Mouse (Mus musculus) left cerebral cortex, postnatal 4 days (tissue): ENCODE data around the gene Numbl. TPM values are rescaled to one million over a fixed set of nuclear protein-coding genes. Genes with fewer than 3 reads are reported as not detected.
A peak's percentile ranks its signal among the peaks of the same experiment; 100 is the strongest.

Source experiments
- DNase-seq: peaks from one replicate; pipeline ENCODE4 v3.0.0-alpha.2; 2022
- intact Hi-C: fragments of 180-260 bp; cut with DNase I; formaldehyde crosslinking; loops from one replicate; pipeline ENCODE4 v1.15.1; 2025
- total RNA-seq, 2 experiments: library from RNA; stranded (reverse); gene quantifications; 2 replicates each; pipeline ENCODE4 v1.2.3; 2021

The Numbl gene
- total RNA-seq, 2 experiments from 2014 or later: 101 to 104 TPM

DNA sequence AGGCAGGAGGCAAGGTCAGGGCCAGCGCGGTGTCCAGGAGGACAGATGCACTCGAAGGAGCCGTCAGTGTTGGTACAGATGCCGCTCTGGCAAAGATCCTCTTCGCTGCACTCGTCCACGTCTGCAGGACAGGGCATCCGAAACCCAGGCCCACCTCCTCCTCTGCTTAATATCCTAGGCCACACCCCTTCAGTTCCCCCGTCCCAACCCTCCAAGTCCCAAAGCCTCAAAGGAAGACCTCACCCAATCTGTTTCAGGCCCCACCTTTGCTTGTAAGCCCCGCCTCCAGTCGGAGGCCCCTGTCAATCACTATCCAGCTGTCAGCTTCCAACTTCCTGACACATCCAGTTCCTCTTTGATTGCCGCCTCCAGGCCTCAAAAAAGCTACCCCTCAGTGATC lies 64.1 kb downstream of the Numbl start:
- intact Hi-C loops: no loop called here
- no peak for DNase-seq

DNA sequence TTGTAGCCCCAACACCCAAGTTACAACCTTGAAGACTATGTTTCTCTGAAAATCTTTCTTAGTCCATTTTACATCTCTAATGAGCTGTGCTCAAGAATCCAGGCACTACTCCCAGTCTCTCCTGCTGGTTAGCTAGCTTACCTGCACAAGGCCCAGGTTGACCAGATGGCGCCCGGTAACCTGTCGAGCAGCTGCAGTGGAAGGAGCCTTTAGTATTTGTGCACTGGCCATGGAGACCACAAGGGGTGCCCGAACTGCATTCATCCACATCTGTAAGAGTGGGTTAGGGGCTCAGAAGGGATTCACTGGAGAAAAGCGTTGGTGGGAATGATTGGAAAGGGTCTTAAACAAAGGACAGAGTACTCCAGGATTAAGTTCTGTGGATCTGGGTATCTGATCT lies 64.8 kb downstream of the Numbl start:
- intact Hi-C loops: no loop called here
- no peak for DNase-seq

DNA sequence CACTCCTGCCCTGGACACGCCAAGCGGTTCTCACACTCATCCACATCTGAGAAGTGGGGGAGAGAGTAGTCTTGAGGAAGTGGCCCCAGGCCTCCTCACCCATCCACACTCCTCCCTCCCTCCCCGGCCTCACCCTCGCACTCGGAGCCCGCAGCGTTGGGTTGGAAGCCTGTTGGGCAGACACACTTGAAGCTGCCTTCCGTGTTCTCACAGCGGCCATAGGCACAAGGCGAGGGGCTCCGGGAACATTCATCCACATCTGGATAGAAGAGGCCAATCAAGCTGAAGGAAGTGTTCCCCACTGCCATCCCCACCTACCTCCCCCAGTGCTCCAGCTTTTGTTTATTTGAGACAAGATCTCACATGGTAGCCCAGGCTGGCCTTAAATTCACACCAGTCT lies 65.9 kb downstream of the Numbl start:
- no peak for DNase-seq
- intact Hi-C loops: no loop called here

DNA sequence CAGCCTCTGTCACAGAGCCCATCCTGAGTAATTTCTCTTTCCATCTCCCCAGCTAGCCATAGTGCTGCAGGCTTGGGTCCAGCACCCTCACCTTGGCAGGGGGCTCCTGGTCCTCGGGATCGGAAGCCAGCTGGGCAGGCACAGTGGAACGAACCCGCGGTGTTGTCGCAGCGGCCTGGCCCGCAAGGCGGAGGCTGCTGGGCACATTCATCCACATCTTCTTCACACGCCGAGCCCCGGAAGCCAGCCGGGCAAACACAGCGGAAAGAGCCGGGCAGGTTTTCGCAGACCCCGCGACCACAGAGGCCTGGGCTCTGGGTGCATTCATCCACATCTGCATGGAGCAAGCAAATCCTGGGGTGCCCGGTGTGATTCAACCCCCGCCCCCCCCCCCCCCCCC lies 66.7 kb downstream of the Numbl start:
- no peak for DNase-seq
- intact Hi-C loops: no loop called here

DNA sequence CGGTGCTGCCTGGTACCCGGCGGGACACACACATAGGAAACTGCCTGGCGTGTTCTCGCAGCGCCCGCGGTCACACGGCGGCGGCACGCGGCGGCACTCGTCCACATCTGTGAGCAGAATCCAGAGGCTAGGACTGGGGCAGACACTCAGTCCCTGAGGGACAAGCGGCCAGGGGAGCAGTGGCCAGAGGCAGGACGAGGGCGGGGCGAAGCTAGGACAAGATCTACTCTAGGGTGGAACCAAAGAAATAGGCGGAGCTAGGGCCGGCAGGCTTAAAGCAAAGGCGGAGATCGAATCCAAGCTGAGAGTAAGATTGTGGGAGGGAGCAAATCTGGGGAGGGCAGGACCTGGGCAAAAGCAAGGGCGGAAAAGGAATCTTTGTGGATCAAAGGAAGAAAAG lies 67.5 kb downstream of the Numbl start:
- intact Hi-C loops: no loop called here
- DNase-seq: no peak

DNA sequence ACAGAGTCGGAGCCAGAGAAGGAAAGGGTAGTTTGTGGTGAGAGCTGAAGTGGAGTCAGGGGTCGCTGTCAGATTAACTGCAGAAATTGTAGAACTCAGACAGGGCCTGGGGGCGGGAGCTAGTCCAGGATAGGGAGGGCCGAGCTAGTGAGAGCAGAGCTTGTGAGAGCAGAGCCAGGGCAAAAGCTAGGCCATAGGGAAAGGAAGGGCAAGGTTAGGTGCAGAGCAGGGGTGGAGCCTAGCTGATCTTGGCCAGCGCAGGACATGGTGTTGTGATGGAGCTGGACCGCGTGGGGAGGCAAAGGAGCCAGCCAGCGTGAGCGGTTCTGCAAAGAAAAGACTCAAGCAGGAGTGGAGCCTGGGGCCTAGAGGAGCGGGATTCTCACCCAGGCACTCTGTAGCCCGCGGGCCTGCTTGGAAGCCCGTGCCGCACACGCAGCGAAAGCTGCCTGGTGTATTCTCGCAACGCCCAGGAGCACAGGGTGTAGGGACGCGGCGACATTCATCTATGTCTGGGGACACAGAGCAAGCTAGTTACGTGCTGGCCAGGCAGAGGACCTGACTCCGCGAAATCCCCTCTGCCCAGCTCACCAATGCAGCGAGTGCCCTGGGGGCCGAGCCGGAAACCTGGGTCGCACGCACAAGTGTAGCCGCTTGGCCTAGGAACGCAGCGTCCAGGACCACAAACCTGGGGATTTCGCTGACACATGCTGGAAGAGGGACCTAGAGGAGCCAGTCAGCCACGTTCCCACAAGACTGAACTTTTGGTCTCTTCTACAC lies 68.1 kb downstream of the Numbl start:
- no peak for DNase-seq
- intact Hi-C loops: no loop called here

DNA sequence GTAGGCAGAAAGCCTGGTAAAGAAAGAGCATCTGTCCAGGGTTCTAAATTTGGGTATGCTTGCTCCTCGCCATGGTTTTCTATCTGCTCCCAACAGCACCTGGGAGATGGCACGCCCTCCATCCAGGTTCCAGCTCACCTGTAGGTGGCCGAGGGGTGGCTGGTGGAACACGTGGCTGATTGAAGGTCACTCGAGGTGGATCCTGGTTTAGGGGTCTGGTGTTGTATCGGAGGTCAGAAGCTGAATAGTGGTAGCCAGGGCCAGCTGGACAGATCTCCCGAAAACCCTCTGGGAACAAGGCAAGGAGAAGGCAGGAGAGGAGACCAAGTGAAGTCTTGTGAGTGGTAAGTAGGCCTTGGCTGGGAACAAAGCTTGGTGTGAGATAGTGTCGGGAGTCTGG lies 69.3 kb downstream of the Numbl start:
- no peak for DNase-seq
- intact Hi-C loops: no loop called here

DNA sequence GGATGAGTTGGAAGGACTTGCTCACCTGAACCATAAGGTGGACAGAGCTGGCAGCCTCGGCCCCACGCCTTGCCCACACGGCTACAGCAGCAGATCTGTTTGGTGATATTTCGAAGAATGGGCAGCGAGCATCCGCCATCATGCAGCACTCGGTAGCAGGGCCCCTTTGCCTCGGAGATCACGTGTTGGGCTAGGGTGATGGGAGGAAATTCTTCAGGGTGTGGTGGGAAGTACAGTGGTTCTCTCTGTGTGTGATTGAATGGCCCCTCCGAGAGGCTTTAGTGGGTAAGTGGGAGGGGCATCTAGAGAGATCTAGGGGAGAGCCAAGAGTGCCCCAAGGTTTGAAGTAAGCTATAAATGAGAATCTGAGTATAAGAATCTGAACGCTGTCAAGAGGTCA lies 69.9 kb downstream of the Numbl start:
- intact Hi-C loops: no loop called here
- no peak for DNase-seq

DNA sequence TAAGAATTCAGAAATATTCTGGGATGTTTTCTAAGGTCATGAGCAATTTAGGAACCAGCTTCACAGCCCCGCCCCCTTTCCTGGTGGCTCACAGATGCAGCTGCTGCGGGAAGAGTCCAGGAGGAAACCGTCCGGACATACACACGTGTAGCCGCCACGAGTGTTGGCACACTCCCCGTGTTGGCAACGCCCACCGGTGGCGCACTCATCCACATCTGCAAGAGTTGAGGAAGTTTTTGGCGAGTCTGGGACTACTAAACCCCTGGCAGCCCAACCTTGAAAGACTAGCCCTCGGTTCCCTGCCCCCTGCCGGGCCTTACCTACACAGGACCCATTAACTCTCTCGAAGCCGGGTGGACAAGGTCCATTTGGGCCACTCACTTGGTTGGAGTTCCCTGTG lies 70.4 kb downstream of the Numbl start:
- DNase-seq: no peak
- intact Hi-C loops: no loop called here

DNA sequence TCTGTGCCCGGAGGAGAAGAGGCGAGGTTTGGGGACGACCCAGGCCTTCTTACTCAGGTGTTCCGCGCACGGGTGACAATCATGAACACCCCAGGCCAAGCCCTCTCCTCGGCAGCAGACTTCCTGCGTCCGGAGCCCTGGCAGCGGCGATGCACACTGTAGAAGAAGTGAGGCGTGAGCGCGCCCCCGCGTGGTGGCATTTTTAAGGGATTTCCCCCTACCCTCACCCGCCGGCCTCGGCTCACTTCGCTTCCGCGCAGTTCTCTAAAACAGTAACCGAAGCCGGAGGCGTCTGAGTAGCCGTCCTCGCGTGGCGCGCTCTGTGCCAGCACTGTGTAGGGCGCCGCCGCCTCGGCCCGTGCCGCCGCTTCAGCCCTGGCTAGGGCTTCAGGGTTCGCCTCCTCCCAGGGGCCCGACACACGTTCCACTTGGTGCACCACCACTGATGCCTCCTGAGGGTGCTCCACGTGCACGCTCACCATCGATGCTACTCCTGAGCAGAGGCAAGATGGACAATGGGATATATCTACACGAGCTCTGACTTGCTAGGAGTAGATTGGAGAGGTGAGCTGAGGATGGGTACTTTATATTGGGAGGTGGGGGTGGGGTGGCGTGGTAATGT lies 71.2 kb downstream of the Numbl start:
- peak; percentile 91 for DNase-seq

DNA sequence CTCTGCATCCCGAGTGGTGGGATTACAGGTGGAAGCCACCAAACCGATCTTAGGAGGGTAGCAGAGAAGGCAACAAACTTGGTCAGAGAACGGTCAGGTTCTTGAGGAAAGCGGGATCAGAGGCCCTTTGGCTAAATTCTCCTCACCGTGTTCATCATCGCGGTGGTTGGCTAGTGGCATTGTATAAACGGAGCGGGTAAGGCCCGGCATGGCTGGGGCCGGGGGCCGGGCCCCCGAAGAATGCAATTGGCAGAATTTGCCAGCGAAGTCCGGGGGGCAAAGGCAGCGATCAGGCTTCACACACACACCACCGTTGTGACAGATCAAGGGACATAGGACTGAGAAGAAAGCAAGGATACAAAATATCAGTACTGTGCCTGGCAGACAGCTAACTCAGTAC lies 71.7 kb downstream of the Numbl start:
- intact Hi-C loops: loop anchor here (5.0 to 10.0 kb wide), 2 partner anchors 72 to 175 kb away; no protein-coding TSS in a partner anchor
- no peak for DNase-seq

More for the DNA sequence above, 71.2 kb downstream of the Numbl start:
- intact Hi-C loops: no loop called here

DNA sequence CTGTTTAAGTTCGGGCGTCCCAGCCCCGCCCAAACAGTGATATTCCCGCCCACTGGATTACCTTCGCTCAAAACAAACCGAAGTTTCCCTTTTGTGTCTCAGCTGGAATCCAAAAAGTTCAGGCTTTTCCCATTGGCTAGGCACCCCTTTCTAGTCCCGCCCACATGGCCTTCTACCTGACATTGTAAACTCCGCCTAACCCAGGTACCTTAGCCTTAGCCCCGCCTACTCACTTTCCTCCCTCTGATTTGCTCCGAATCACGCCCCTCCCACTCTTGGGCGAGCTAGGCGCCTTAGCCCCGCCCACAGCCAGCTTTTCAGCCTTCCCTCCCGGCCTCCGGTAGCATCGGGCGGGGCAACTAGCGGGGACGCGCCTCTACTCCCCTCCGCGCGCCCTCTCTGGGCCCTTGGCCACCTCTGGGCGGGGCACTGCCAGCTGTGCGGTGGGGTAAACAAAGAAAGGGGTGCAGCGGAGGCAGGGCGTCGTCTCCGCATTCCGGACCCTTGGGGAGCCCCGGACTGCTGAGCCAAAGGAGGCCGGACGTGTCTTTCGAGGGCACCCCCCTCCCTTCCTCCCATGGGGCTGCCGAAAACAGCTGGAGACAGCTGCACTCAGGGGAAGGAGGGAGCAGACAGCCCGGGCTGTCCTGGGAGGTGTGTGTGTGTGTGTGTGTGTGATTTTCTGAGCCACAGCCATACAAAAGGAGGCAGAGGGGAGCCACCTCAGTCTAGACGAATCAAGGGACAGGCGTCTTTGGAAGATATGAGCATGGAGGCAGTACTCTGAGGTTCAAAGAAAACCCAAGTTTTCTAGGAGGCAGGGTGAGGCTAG lies 72.7 kb downstream of the Numbl start:
- DNase-seq: peak; percentile 60
- intact Hi-C loops: loop anchor here (5.0 to 10.0 kb wide), 2 partner anchors 71 to 174 kb away; no protein-coding TSS in a partner anchor

DNA sequence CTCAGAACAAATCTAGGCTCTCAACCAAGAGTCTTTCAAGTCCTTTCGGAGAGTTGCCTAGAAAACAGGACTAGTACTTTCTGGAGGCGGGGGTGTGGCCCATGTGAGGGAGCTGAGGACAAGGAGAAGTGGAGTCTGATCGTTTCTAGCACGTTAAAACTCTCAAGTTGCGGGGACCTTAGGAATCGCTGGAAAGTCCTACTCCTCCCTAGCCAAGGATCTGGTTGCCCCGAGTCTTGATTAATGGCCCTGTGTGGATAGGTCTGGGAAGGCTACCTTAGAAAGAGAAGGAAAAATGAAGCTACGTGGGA lies 73.3 kb downstream of the Numbl start:
- intact Hi-C loops: loop anchor here (5.0 to 10.0 kb wide), 2 partner anchors 71 to 173 kb away; no protein-coding TSS in a partner anchor
- no peak for DNase-seq

Other genes starting within 250 kb of the Numbl start
- gene Cyp2a12, start 229.4 kb upstream of the Numbl start, total RNA-seq: not detected
- not detected for gene Cyp2f2, start 138.5 kb upstream of the Numbl start, total RNA-seq
- not detected for gene Cyp2t4, start 104.7 kb upstream of the Numbl start, total RNA-seq
- 10 to 100 TPM; 89.8 to 91.3 TPM for gene Egln2, start 91.6 kb upstream of the Numbl start, total RNA-seq
- gene Rab4b, start 79.5 kb upstream of the Numbl start, total RNA-seq: 10 to 100 TPM; 86.0 to 89.0 TPM
- gene Gm21983, start 77.3 kb upstream of the Numbl start, total RNA-seq: not detected
- 1 to 10 TPM; 2.3 to 2.4 TPM for gene Mia, start 77.3 kb upstream of the Numbl start, total RNA-seq
- 10 to 100 TPM; 16.3 to 18.0 TPM for gene BC024978, start 62.7 kb upstream of the Numbl start, total RNA-seq
- gene Snrpa, start 62.2 kb upstream of the Numbl start, total RNA-seq: 100 to 1,000 TPM in 1 of 2 experiments, 10 to 100 TPM in 1; 98.6 to 110 TPM
- gene Itpkc, start 29.8 kb upstream of the Numbl start, total RNA-seq: 10 to 100 TPM; 14.1 to 14.3 TPM
- 10 to 100 TPM; 23.6 to 27.0 TPM for gene Coq8b, start 25.4 kb upstream of the Numbl start, total RNA-seq
- gene Ltbp4, start 79.3 kb downstream of the Numbl start, total RNA-seq: 10 to 100 TPM; 41.9 to 52.7 TPM
- gene Shkbp1, start 97.6 kb downstream of the Numbl start, total RNA-seq: 10 to 100 TPM; 47.2 to 52.4 TPM
- gene Gm20479, start 99.0 kb downstream of the Numbl start, total RNA-seq: not detected
- gene Sptbn4, start 189.3 kb downstream of the Numbl start, total RNA-seq: 10 to 100 TPM; 75.3 to 82.5 TPM
- gene Blvrb, start 189.5 kb downstream of the Numbl start, total RNA-seq: 10 to 100 TPM in 1 of 2 experiments, 1 to 10 TPM in 1; 9.7 to 12.2 TPM
- 1 to 10 TPM; 3.1 to 3.2 TPM for gene Sertad3, start 215.3 kb downstream of the Numbl start, total RNA-seq
- 1 to 10 TPM; 3.3 to 3.5 TPM for gene Sertad1, start 228.5 kb downstream of the Numbl start, total RNA-seq
- gene Prx, start 240.9 kb downstream of the Numbl start, total RNA-seq: 1 to 10 TPM; 2.6 to 2.7 TPM